Mouse (Mus musculus): ENCODE results near the gene 4933427I04Rik.
A peak's percentile ranks its signal among the peaks of the same experiment; 100 is the strongest.

The 4933427I04Rik gene

GRCm38 (mm10) chr4:123859379-123859778 is at the start of gene 4933427I04Rik:
Gene 4933427I04Rik (plus strand): TSS chr4:123859679.
- peak; percentile 54 for DNase-seq

GRCm38 (mm10) chr4:123810475-123811295 is 48.8 kb upstream of the 4933427I04Rik start:
- no peak for DNase-seq

DNA sequence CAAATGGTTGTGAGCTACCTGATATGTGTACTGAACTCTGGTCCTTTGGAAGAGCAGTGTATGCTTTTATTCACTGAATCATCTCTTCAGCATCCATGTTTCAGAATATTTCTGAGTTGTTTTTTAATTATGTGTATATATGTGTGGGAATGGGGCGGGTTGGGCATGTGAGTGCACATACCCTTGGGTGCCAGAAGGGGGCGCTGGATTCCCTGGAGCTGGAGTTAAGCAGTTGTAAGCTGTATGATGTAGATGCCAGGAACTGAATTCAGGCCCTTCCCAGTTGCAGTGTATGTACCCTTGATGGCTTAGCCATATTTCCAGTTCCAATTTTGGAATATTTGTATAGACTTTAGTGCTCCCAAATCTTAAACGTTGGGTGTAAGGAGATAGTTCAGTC is 47.0 kb upstream of the 4933427I04Rik start:
- DNase-seq, result no peak

- DNase-seq, result no peak
Observed at GRCm38 (mm10) chr4:123814030-123814501, 45.4 kb upstream of the 4933427I04Rik start.

- no peak for DNase-seq
Observed at GRCm38 (mm10) chr4:123819093-123819610, 40.3 kb upstream of the 4933427I04Rik start.

GRCm38 (mm10) chr4:123842126-123842525 is 17.4 kb upstream of the 4933427I04Rik start:
- peak; percentile 71 for DNase-seq

DNA sequence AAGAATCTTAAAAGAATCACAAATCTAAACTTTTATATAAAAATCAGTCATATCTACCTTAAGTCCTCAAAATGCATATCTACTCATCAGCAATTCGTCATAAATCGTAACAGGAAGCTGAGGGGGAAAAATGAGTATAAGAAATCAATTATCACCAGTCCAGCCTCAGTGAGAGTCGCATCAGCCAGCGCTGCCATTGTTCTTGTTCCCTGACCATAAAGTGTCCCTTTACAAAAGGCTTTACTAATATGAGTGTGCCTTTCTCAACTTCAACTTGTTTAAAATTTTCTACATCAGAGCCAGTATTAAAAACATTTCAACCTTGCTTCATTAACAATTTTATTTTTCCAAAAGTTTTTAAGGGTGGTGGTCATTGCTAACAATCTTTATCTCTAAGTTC is 2.6 kb upstream of the 4933427I04Rik start:
- DNase-seq, result peak; percentile 51

GRCm38 (mm10) chr4:123858090-123858489 is 1.4 kb upstream of the 4933427I04Rik start:
- peak; percentile 75 for DNase-seq

GRCm38 (mm10) chr4:123859803-123860202 is 324 bp downstream of the 4933427I04Rik start:
- DNase-seq, result peak; percentile 63

DNA sequence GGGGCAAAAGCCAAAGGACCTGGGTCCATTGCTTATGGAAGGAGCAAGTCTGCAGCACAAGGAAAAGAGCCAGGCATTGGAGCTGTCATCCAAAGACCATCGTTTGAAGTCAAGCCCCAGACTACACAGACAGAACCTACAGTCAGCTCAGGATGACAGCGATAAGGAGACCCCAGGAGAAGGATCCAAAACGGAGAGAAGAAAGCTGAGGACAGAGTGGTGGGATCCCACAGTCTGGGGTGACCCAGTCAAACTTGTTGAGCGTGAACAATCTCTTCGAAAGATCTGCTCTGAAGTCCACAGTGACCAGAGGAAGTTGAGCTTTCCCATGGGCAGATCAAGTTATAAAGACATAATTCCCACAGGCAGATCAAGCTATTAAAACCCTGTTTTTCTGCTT is 1.1 kb downstream of the 4933427I04Rik start:
- DNase-seq, result peak; percentile 79

DNA sequence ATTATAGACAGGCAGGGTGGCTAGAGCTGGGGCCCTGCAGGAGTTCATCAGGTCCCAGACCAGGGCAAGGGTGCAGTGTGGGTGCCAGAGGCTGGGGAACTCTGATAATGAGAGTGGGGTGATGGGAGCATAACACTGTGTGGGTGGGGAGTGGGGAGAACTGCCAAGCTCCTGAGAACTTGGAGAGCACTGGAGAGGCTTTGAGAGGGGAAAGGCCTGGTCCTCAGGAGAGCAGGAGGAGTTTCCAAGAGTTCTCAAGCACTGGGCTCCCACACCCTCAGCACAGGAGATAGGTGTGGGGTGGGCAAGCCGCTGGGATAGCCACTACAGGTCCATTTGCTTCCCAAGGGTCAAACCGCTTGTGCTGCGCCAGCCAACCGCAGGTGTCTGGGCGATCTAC is 34.2 kb downstream of the 4933427I04Rik start:
- DNase-seq, result no peak

DNA sequence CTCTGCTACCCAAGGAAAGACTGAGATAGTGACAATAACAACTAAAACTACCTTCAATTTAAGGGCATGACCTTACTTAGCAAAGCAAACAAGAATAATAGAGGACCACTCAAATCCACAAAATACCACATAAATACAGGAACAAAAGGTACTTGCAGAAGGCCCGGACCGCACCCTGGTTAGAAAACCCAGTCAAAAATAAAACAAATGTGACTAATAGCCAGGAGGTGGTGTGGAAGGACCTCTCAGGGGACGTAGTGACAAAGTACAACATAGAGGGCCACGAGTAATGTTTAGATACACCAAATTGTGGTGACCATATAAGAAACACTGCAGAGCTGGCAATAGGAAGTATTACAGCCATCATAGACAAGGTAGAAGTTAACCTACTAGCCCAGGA is 34.8 kb downstream of the 4933427I04Rik start:
- no peak for DNase-seq

GRCm38 (mm10) chr4:123898696-123899095 is 39.2 kb downstream of the 4933427I04Rik start:
- DNase-seq, result no peak

DNA sequence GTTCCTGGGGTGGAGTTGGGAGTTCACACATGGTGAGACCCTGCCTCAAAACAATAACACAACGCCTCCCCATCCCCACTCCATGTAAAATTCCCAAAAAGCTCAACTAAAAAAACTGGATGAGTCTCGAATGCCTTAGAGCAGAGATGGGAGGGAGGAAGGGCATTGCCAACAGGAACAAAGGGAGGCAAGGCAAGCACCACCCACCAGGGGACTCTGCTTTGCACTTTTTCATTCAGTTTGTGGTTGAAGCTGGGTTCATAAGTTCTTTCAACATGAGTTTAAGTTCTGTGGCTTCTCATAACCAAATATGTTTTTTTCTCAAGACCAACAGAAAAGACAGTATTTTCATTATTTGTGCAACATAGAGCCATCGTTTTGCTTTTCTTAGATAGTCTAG is 44.0 kb downstream of the 4933427I04Rik start:
- peak; percentile 78 for DNase-seq

- DNase-seq, result peak; percentile 100
Observed at GRCm38 (mm10) chr4:123904333-123905125, 45.0 kb downstream of the 4933427I04Rik start, which contains the start of gene Mycbp. Gene Mycbp (plus strand): TSS chr4:123904832.

DNA sequence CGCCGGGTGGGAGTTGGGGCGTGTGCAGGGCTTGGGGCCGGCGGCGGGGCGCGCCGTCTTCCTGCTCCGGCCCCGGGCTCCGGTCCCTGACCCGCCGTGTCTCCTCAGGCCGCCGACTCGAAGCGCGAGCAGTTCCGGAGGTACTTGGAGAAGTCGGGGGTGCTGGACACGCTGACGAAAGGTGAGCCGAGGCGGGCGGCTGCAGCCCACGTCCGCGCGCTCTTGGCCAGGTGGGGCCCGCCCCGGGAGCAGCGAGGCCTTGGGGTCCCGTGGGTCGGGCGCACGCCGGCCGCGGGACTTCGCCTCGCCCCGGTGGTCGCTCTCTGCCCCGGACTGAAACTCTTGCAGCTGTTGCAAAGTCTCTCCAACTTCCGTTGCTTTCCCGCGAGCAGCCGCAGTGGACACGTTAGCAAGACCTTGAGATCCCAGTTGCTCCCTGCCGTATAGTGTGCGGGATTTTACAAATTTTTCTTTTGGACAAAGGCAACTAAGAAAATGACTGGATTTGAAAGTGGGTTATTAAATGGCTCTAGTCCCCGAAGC is 45.7 kb downstream of the 4933427I04Rik start:
- DNase-seq, result no peak

- DNase-seq, result peak; percentile 9
Observed at GRCm38 (mm10) chr4:123911503-123911902, 52.0 kb downstream of the 4933427I04Rik start.

GRCm38 (mm10) chr4:123912431-123912830 is 53.0 kb downstream of the 4933427I04Rik start:
- DNase-seq, result peak; percentile 85
